Mouse (Mus musculus): ENCODE measurements around the gene Ube4b. TPM values are rescaled to one million over a fixed set of nuclear protein-coding genes. Genes with fewer than 3 reads are reported as not detected.

The Ube4b gene
- polyA plus RNA-seq, 1 experiment from 2014 or later = 54.1 TPM

DNA sequence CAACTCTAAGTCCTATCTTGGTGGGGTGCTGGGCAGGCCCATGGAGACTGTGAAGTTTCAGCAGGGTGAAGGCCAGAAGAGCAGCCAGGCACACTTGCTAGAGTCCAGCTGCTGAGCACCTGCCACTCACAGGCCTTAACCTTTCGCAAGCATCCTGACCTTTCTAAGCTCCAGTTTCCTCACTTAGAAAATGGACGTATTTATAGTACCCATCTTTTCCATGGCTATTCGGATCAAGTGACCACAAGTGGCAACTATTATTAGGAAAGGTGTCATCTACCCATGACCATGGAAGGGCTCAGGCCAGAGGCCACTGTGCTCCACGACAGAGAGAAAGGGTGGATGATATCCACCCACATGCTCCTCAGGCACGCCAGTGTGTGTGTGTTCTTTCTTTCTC lies 80.7 kb downstream of the Ube4b start:
- H3K36me3 ChIP-seq (ENCODE audit: control insufficient read depth, insufficient read depth, low read length) = peaks cover 42% of the 10 kb centered on the region
- no peaks in the 10 kb centered on the region for H3K4me1 ChIP-seq (ENCODE audit: control insufficient read depth, insufficient read depth, low read length)
- no peak overlapping the region for H3K27ac ChIP-seq (ENCODE audit: low read length)
- H3K9me3 ChIP-seq (replicated peaks; ENCODE audit: control insufficient read depth, low read length, poor library complexity, severe bottlenecking) = no peaks in the 10 kb centered on the region
- no peak for ATAC-seq
- no peak overlapping the region for H3K4me3 ChIP-seq (ENCODE audit: low read depth, low read length)
- no peak overlapping the region for H3K9ac ChIP-seq (ENCODE audit: low read depth, low read length)
- no peak overlapping the region for H3K4me2 ChIP-seq (ENCODE audit: low read length)
- WGBS = 84% methylated on average over 5 of the region's 5 CpGs
- no peaks in the 10 kb centered on the region for H3K27me3 ChIP-seq (ENCODE audit: control insufficient read depth, insufficient read depth, low read depth, low read length)

GRCm38 (mm10) chr4:149344311-149344710 lies 82.2 kb downstream of the Ube4b start:
- no peak overlapping the region for H3K27ac ChIP-seq (ENCODE audit: low read length)
- no peak for ATAC-seq
- no peak overlapping the region for H3K4me2 ChIP-seq (ENCODE audit: low read length)
- no peak overlapping the region for H3K9ac ChIP-seq (ENCODE audit: low read depth, low read length)
- 80% methylated on average over 8 of the region's 8 CpGs for WGBS
- H3K36me3 ChIP-seq (ENCODE audit: control insufficient read depth, insufficient read depth, low read length) = peaks cover 35% of the 10 kb centered on the region
- no peaks in the 10 kb centered on the region for H3K4me1 ChIP-seq (ENCODE audit: control insufficient read depth, insufficient read depth, low read length)
- no peak overlapping the region for H3K4me3 ChIP-seq (ENCODE audit: low read depth, low read length)
- no peaks in the 10 kb centered on the region for H3K9me3 ChIP-seq (replicated peaks; ENCODE audit: control insufficient read depth, low read length, poor library complexity, severe bottlenecking)
- H3K27me3 ChIP-seq (ENCODE audit: control insufficient read depth, insufficient read depth, low read depth, low read length) = no peaks in the 10 kb centered on the region

GRCm38 (mm10) chr4:149340680-149341079 lies 85.9 kb downstream of the Ube4b start:
- 75% methylated on average over 2 of the region's 2 CpGs for WGBS
- no peaks in the 10 kb centered on the region for H3K27me3 ChIP-seq (ENCODE audit: control insufficient read depth, insufficient read depth, low read depth, low read length)
- no peak overlapping the region for H3K4me2 ChIP-seq (ENCODE audit: low read length)
- H3K36me3 ChIP-seq (ENCODE audit: control insufficient read depth, insufficient read depth, low read length) = peaks cover 32% of the 10 kb centered on the region
- ATAC-seq = no peak
- no peak overlapping the region for H3K9ac ChIP-seq (ENCODE audit: low read depth, low read length)
- H3K9me3 ChIP-seq (replicated peaks; ENCODE audit: control insufficient read depth, low read length, poor library complexity, severe bottlenecking) = no peaks in the 10 kb centered on the region
- H3K4me3 ChIP-seq (ENCODE audit: low read depth, low read length) = no peak overlapping the region
- H3K27ac ChIP-seq (ENCODE audit: low read length) = no peak overlapping the region
- H3K4me1 ChIP-seq (ENCODE audit: control insufficient read depth, insufficient read depth, low read length) = no peaks in the 10 kb centered on the region

DNA sequence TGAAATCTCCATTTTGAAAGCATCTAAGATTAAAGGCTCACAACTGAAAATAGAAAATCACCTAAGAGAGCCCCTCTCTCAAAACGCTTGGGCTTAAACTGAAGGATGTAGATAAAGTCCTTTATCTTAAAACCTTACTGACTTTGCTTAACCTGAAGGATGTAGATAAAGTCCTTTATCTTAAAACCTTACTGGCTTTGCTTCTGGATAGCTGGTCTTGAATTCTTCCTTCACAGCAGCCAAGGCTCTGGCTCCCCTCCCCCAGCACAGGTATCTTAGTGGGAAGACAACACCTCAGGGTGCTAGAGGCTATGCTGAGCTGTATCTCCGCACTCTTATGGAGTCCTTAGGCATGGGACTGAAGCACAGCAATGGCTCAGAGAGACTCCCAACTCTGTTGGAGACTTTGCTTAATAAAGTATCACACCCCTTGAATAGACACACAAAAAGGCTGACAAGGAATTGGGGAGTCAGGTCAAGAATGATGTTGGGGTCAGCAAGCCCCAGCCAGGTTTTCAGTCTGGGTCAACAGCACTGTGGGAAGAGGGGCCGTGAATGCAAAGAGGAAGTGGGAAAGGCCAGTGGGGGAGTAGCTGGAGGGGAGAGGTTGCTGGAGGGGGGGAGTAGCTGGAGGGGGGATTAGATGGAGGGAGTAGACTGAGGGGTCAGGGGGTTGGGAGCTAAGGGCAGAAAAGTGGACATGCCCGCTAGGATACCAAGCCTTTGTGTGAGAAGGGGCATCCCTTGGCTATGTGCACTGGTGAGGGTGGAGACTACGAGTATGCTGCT lies 86.9 kb downstream of the Ube4b start:
- Histone ChIP-seq H3K9ac (ENCODE audit: low read depth, low read length) (no peak overlapping the region), H3K36me3 (ENCODE audit: control insufficient read depth, insufficient read depth, low read length) (peaks cover 37% of the 10 kb centered on the region), H3K4me2 (ENCODE audit: low read length) (no peak overlapping the region), H3K9me3 (replicated peaks; ENCODE audit: control insufficient read depth, low read length, poor library complexity, severe bottlenecking) (no peaks in the 10 kb centered on the region), H3K4me3 (ENCODE audit: low read depth, low read length) (no peak overlapping the region), H3K27ac (ENCODE audit: low read length) (no peak overlapping the region), H3K4me1 (ENCODE audit: control insufficient read depth, insufficient read depth, low read length) (no peaks in the 10 kb centered on the region), H3K27me3 (ENCODE audit: control insufficient read depth, insufficient read depth, low read depth, low read length) (no peaks in the 10 kb centered on the region)
- no peak for ATAC-seq
- WGBS = 59% methylated on average over 5 of the region's 5 CpGs

DNA sequence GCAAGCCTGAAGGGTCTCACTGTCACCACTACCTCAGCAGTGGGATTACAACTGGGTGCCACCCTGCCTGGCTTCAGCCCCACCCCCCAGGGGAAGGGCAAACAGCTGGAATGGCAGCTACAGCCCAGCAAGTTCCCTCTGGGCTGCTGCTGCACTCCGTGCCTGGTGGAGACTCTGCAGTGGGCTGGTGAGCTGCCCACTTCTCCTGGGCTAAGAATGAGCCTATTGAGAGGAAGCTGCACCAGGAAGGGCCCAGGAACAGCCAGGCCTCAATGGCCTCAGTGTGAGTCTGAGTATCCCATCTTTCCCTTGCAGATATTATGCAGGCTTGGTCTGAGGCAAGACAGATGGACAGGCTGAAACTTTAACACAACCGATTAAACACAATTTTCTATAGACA lies 88.4 kb downstream of the Ube4b start:
- Histone ChIP-seq H3K4me1 (ENCODE audit: control insufficient read depth, insufficient read depth, low read length) (no peaks in the 10 kb centered on the region), H3K27ac (ENCODE audit: low read length) (no peak overlapping the region), H3K4me3 (ENCODE audit: low read depth, low read length) (no peak overlapping the region), H3K9ac (ENCODE audit: low read depth, low read length) (no peak overlapping the region), H3K9me3 (replicated peaks; ENCODE audit: control insufficient read depth, low read length, poor library complexity, severe bottlenecking) (no peaks in the 10 kb centered on the region), H3K36me3 (ENCODE audit: control insufficient read depth, insufficient read depth, low read length) (peaks cover 34% of the 10 kb centered on the region), H3K27me3 (ENCODE audit: control insufficient read depth, insufficient read depth, low read depth, low read length) (no peaks in the 10 kb centered on the region), H3K4me2 (ENCODE audit: low read length) (no peak overlapping the region)
- no peak for ATAC-seq
- 90% methylated on average over 2 of the region's 2 CpGs for WGBS

- Histone ChIP-seq H3K9me3 (replicated peaks; ENCODE audit: control insufficient read depth, low read length, poor library complexity, severe bottlenecking) (no peaks in the 10 kb centered on the region), H3K9ac (ENCODE audit: low read depth, low read length) (no peak overlapping the region), H3K4me1 (ENCODE audit: control insufficient read depth, insufficient read depth, low read length) (no peaks in the 10 kb centered on the region), H3K36me3 (ENCODE audit: control insufficient read depth, insufficient read depth, low read length) (peaks cover 35% of the 10 kb centered on the region), H3K4me3 (ENCODE audit: low read depth, low read length) (no peak overlapping the region), H3K27me3 (ENCODE audit: control insufficient read depth, insufficient read depth, low read depth, low read length) (no peaks in the 10 kb centered on the region), H3K4me2 (ENCODE audit: low read length) (no peak overlapping the region), H3K27ac (ENCODE audit: low read length) (no peak overlapping the region)
- 94% methylated on average over 9 of the region's 9 CpGs for WGBS
- no peak for ATAC-seq
Measured at GRCm38 (mm10) chr4:149337353-149337752, 89.2 kb downstream of the Ube4b start.

GRCm38 (mm10) chr4:149336302-149336701 lies 90.2 kb downstream of the Ube4b start:
- H3K27me3 ChIP-seq (ENCODE audit: control insufficient read depth, insufficient read depth, low read depth, low read length) = no peaks in the 10 kb centered on the region
- H3K9ac ChIP-seq (ENCODE audit: low read depth, low read length) = no peak overlapping the region
- H3K36me3 ChIP-seq (ENCODE audit: control insufficient read depth, insufficient read depth, low read length) = peaks cover 37% of the 10 kb centered on the region
- ATAC-seq = no peak
- H3K27ac ChIP-seq (ENCODE audit: low read length) = no peak overlapping the region
- H3K9me3 ChIP-seq (replicated peaks; ENCODE audit: control insufficient read depth, low read length, poor library complexity, severe bottlenecking) = no peaks in the 10 kb centered on the region
- H3K4me3 ChIP-seq (ENCODE audit: low read depth, low read length) = no peak overlapping the region
- 94% methylated on average over 7 of the region's 7 CpGs for WGBS
- no peaks in the 10 kb centered on the region for H3K4me1 ChIP-seq (ENCODE audit: control insufficient read depth, insufficient read depth, low read length)
- H3K4me2 ChIP-seq (ENCODE audit: low read length) = no peak overlapping the region

DNA sequence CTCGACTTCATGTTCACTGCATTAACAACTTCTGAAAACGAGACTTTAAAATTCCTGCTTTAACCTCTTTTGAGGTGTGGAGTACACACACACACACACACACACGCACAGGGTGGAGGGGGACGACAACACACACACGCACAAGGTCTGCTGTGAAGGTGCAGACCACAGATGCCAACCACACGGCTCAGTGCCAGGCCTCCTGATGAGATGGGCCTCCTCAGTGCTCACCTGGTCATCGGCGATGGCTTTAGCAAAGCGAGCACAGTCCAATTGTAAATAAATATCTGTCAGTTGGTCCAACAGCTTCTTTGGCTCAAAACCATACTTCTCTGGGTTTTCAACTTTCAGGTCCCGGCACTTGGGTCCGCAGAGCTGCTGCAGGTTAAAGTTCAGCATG lies 91.7 kb downstream of the Ube4b start:
- H3K36me3 ChIP-seq (ENCODE audit: control insufficient read depth, insufficient read depth, low read length) = peaks cover 50% of the 10 kb centered on the region
- H3K4me3 ChIP-seq (ENCODE audit: low read depth, low read length) = no peak overlapping the region
- H3K27me3 ChIP-seq (ENCODE audit: control insufficient read depth, insufficient read depth, low read depth, low read length) = no peaks in the 10 kb centered on the region
- WGBS = 95% methylated on average over 11 of the region's 11 CpGs
- H3K9me3 ChIP-seq (replicated peaks; ENCODE audit: control insufficient read depth, low read length, poor library complexity, severe bottlenecking) = no peaks in the 10 kb centered on the region
- no peak for ATAC-seq
- H3K4me2 ChIP-seq (ENCODE audit: low read length) = no peak overlapping the region
- no peaks in the 10 kb centered on the region for H3K4me1 ChIP-seq (ENCODE audit: control insufficient read depth, insufficient read depth, low read length)
- H3K27ac ChIP-seq (ENCODE audit: low read length) = no peak overlapping the region
- no peak overlapping the region for H3K9ac ChIP-seq (ENCODE audit: low read depth, low read length)

- peaks cover 50% of the 10 kb centered on the region for H3K36me3 ChIP-seq (ENCODE audit: control insufficient read depth, insufficient read depth, low read length)
- 88% methylated on average over 7 of the region's 7 CpGs for WGBS
- H3K27me3 ChIP-seq (ENCODE audit: control insufficient read depth, insufficient read depth, low read depth, low read length) = no peaks in the 10 kb centered on the region
- no peak overlapping the region for H3K4me2 ChIP-seq (ENCODE audit: low read length)
- H3K4me3 ChIP-seq (ENCODE audit: low read depth, low read length) = no peak overlapping the region
- H3K27ac ChIP-seq (ENCODE audit: low read length) = no peak overlapping the region
- no peaks in the 10 kb centered on the region for H3K9me3 ChIP-seq (replicated peaks; ENCODE audit: control insufficient read depth, low read length, poor library complexity, severe bottlenecking)
- no peak overlapping the region for H3K9ac ChIP-seq (ENCODE audit: low read depth, low read length)
- no peaks in the 10 kb centered on the region for H3K4me1 ChIP-seq (ENCODE audit: control insufficient read depth, insufficient read depth, low read length)
- ATAC-seq = no peak
Measured at GRCm38 (mm10) chr4:149332726-149333125, 93.8 kb downstream of the Ube4b start.
